Mouse (Mus musculus) CH12.LX (cell line): ENCODE results near the gene Hspa1a. TPM values are rescaled to one million over a fixed set of nuclear protein-coding genes. Genes with fewer than 3 reads are reported as not detected.
"Not testable (repeated sequence)": the region's sequence is repeated elsewhere in the genome, so short reads cannot be mapped to it uniquely, and the experiment has no call there.

Experiments used
- DNase-seq: peaks from one replicate; pipeline ENCODE4 v3.0.0-alpha.2; 2013; ENCODE audit errors: extremely low read depth
- H3K27ac ChIP-seq: 2 replicates; pipeline ENCODE4 v1.5.1; 2012; ENCODE audit warnings: low read depth, mild to moderate bottlenecking, control low read depth, moderate library complexity; ENCODE audit not compliant: insufficient read depth
- H3K27me3 ChIP-seq: replicated peaks from 2 replicates; pipeline ENCODE3; 2012; ENCODE audit warnings: inconsistent platforms
- H3K36me3 ChIP-seq, 2 experiments: replicated peaks in 1 of 2; 2 replicates each; pipeline versions ENCODE3 to v1.6.1; 2012; ENCODE audit warnings: inconsistent platforms in 1 of 2, low read length in 1 of 2, mild to moderate bottlenecking in 1 of 2, mixed read lengths in 1 of 2, moderate library complexity in 1 of 2; ENCODE audit not compliant: control insufficient read depth in 1 of 2, insufficient read depth in 1 of 2
- H3K4me1 ChIP-seq, 2 experiments: 2 replicates each; pipeline ENCODE4 v1.6.1; 2012; ENCODE audit warnings: inconsistent platforms in 1 of 2, moderate library complexity in 1 of 2; ENCODE audit not compliant: insufficient read depth in 2 of 2, control insufficient read depth in 1 of 2
- H3K4me2 ChIP-seq: 2 replicates; pipeline ENCODE4 v1.6.1; 2012; ENCODE audit warnings: low read depth, mild to moderate bottlenecking, control low read depth; ENCODE audit not compliant: poor library complexity, insufficient read depth, severe bottlenecking
- H3K4me3 ChIP-seq, 3 experiments: fragments of 150-350 bp in 1 of 3; sonication (generic) in 1 of 3; replicated peaks in 1 of 3; 2 replicates each; pipeline versions ENCODE3 to v1.5.1; 2011 to 2012; ENCODE audit warnings: low read depth in 2 of 3, low read length in 2 of 3, mild to moderate bottlenecking in 2 of 3, moderate library complexity in 2 of 3, control low read depth in 1 of 3, improper control_type of control experiment in 1 of 3, inconsistent platforms in 1 of 3, mixed read lengths in 1 of 3; ENCODE audit not compliant: poor library complexity in 1 of 3
- H3K79me2 ChIP-seq: replicated peaks from 2 replicates; pipeline ENCODE4 v1.6.1; 2012; ENCODE audit warnings: mild to moderate bottlenecking, moderate library complexity; ENCODE audit not compliant: control insufficient read depth, poor library complexity, insufficient read depth, severe bottlenecking; ENCODE audit errors: extremely low read depth
- H3K9ac ChIP-seq: 2 replicates; pipeline ENCODE4 v1.6.1; 2012; ENCODE audit warnings: low read depth, mild to moderate bottlenecking, control low read depth, moderate library complexity; ENCODE audit not compliant: insufficient read depth
- H3K9me3 ChIP-seq: replicated peaks from 2 replicates; pipeline ENCODE3; 2012; ENCODE audit warnings: low read length, inconsistent platforms, mixed read lengths
- CHD2 ChIP-seq: IDR thresholded peaks from 2 replicates; pipeline ENCODE4 v1.6.1; 2011; ENCODE audit warnings: low read length, improper control_type of control experiment
- CTCF ChIP-seq, 2 experiments: IDR thresholded peaks in 1 of 2; conservative IDR thresholded peaks in 1 of 2; 2 replicates each; pipeline ENCODE4 v1.5.1; 2011 to 2012; ENCODE audit warnings: low read depth in 2 of 2, low read length in 2 of 2, improper control_type of control experiment in 1 of 2, inconsistent platforms in 1 of 2, mild to moderate bottlenecking in 1 of 2, moderate library complexity in 1 of 2
- EP300 ChIP-seq: IDR thresholded peaks from 2 replicates; pipeline ENCODE4 v1.6.1; 2011; ENCODE audit warnings: low read length, improper control_type of control experiment
- IRF4 ChIP-seq: IDR thresholded peaks from 2 replicates; pipeline ENCODE4 v1.6.1; 2014; ENCODE audit warnings: low read depth, mild to moderate bottlenecking, inconsistent platforms, low read length, improper control_type of control experiment
- JUND ChIP-seq: conservative IDR thresholded peaks from 2 replicates; pipeline ENCODE4 v1.6.1; 2011; ENCODE audit warnings: low read depth, low read length, improper control_type of control experiment
- MAFK ChIP-seq: IDR thresholded peaks from 2 replicates; pipeline ENCODE4 v1.6.1; 2011; ENCODE audit warnings: low read length, improper control_type of control experiment; ENCODE audit not compliant: insufficient replicate concordance
- MEF2A ChIP-seq: IDR thresholded peaks from 2 replicates; pipeline ENCODE4 v1.6.1; 2014; ENCODE audit warnings: low read depth, mild to moderate bottlenecking, inconsistent platforms, low read length, improper control_type of control experiment, borderline replicate concordance
- NRF1 ChIP-seq: IDR thresholded peaks from 2 replicates; pipeline ENCODE4 v1.6.1; 2014; ENCODE audit warnings: low read depth, mild to moderate bottlenecking, inconsistent platforms, low read length, improper control_type of control experiment, moderate library complexity
- PAX5 ChIP-seq: IDR thresholded peaks from 2 replicates; pipeline ENCODE4 v1.6.1; 2012; ENCODE audit warnings: low read length, inconsistent platforms, mixed read lengths
- RAD21 ChIP-seq: IDR thresholded peaks from 2 replicates; pipeline ENCODE4 v1.6.1; 2011; ENCODE audit warnings: low read depth, mild to moderate bottlenecking, low read length, improper control_type of control experiment, moderate library complexity
- SIN3A ChIP-seq: IDR thresholded peaks from 2 replicates; pipeline ENCODE4 v1.6.1; 2012; ENCODE audit warnings: low read length, improper control_type of control experiment, inconsistent platforms
- SMC3 ChIP-seq: IDR thresholded peaks from 2 replicates; pipeline ENCODE4 v1.6.1; 2011; ENCODE audit warnings: low read depth, low read length, improper control_type of control experiment
- TCF12 ChIP-seq: IDR thresholded peaks from 2 replicates; pipeline ENCODE4 v1.6.1; 2014; ENCODE audit warnings: low read depth, mild to moderate bottlenecking, inconsistent platforms, low read length, improper control_type of control experiment
- USF1 ChIP-seq: IDR thresholded peaks from 2 replicates; pipeline ENCODE4 v1.6.1; 2014; ENCODE audit warnings: low read depth, mild to moderate bottlenecking, inconsistent platforms, low read length, improper control_type of control experiment
- USF2 ChIP-seq: conservative IDR thresholded peaks from 2 replicates; pipeline ENCODE4 v1.6.1; 2011; ENCODE audit warnings: low read depth, low read length, improper control_type of control experiment
- ZKSCAN1 ChIP-seq: IDR thresholded peaks from 2 replicates; pipeline ENCODE4 v1.6.1; 2012; ENCODE audit warnings: low read depth, inconsistent platforms, low read length, improper control_type of control experiment, borderline replicate concordance
- ZMIZ1 ChIP-seq: IDR thresholded peaks from 2 replicates; pipeline ENCODE4 v1.6.1; 2012; ENCODE audit warnings: low read depth, mild to moderate bottlenecking, inconsistent platforms, low read length, improper control_type of control experiment
- ZNF384 ChIP-seq: IDR thresholded peaks from 2 replicates; pipeline ENCODE4 v1.6.1; 2012; ENCODE audit warnings: low read depth, low read length, improper control_type of control experiment, inconsistent platforms
- dilution Hi-C: fragments of 300-500 bp; cut with MboI; formaldehyde crosslinking; loops from 2 replicates; pipeline ENCODE4 v1.14.3; 2020; ENCODE audit warnings: low sequenced_read_pairs; ENCODE audit not compliant: extremely low pct_unique_long_range_greater_than_20kb, extremely low pct_ligation_motif_present
- in situ Hi-C: fragments of 300-500 bp; cut with MboI; formaldehyde crosslinking; loops from 3 replicates; pipeline ENCODE4 v1.14.3; 2019; ENCODE audit warnings: low sequenced_read_pairs, low pct_ligation_motif_present, low pct_unique_long_range_greater_than_20kb, mixed read lengths
- polyA plus RNA-seq: library from polyadenylated mRNA; unstranded; fragments of >175 nt; gene quantifications from 2 replicates; pipeline ENCODE4 v1.2.1, GENCODE M21; 2012; ENCODE audit warnings: low read depth; ENCODE audit not compliant: insufficient read length
- total RNA-seq, 2 experiments: library from RNA; depleted of rRNA; stranded (reverse); fragments of 300-350 nt in 1 of 2; fragments of >200 nt in 1 of 2; gene quantifications; 2 replicates each; pipeline ENCODE4 v1.2.3; 2012 to 2014

Hspa1a gene
- total and polyA plus RNA-seq, 3 experiments, result not detected

GRCm38 (mm10) chr17:34957966-34958365 lies 14.0 kb downstream of the Hspa1a start:
- H3K4me2 ChIP-seq, H3K36me3 ChIP-seq, H3K79me2 ChIP-seq, H3K9ac ChIP-seq, H3K27ac ChIP-seq, H3K27me3 ChIP-seq, H3K9me3 ChIP-seq, in situ Hi-C loops, dilution Hi-C loops, DNase-seq, H3K4me3 ChIP-seq: not testable (repeated sequence)
- peaks cover 0 to 36% of the 10 kb centered on the region in 2 experiments; a peak in 2 of 4 replicates for H3K4me1 ChIP-seq

- H3K79me2 ChIP-seq, H3K27ac ChIP-seq, H3K9ac ChIP-seq, H3K4me3 ChIP-seq, H3K9me3 ChIP-seq, H3K27me3 ChIP-seq, in situ Hi-C loops, H3K4me2 ChIP-seq, H3K36me3 ChIP-seq, dilution Hi-C loops, DNase-seq: not testable (repeated sequence)
- peaks cover 0 to 30% of the 10 kb centered on the region in 2 experiments; a peak in 2 of 4 replicates for H3K4me1 ChIP-seq
Measured at GRCm38 (mm10) chr17:34957291-34957690, 14.7 kb downstream of the Hspa1a start.

- no peak overlapping the region for H3K4me2 ChIP-seq
- dilution Hi-C loops, result no loop called here
- H3K4me1 ChIP-seq, result peaks cover 0 to 22% of the 10 kb centered on the region in 2 experiments; a peak in 2 of 4 replicates
- H3K79me2 ChIP-seq, result peaks cover 8% of the 10 kb centered on the region
- H3K36me3 ChIP-seq, result peaks cover 0 to 6% of the 10 kb centered on the region in 2 experiments
- no peak overlapping the region for H3K4me3 ChIP-seq
- TF ChIP-seq ZMIZ1 (no peak), JUND (no peak), TCF12 (no peak), ZKSCAN1 (no peak), NRF1 (no peak), MEF2A (no peak), SMC3 (peak; percentile 59), CHD2 (no peak), RAD21 (peak; percentile 74), CTCF (conservative IDR thresholded peaks at IDR 0.05 in 1 of 2, IDR thresholded peaks at IDR 0.05 in 1 of 2; ENCODE audit: low read depth in 2 of 2, low read length in 2 of 2) (peak in 1 of 2 experiments; percentile 67; a peak in 2 of 4 replicates), USF1 (no peak), PAX5 (no peak), EP300 (no peak), MAFK (no peak), USF2 (no peak), SIN3A (no peak), ZNF384 (peak; percentile 57; the same call in 1 of the 2 replicates), IRF4 (no peak)
- peak; percentile 10 for DNase-seq
- H3K9me3 ChIP-seq, result peaks cover 2% of the 10 kb centered on the region
- in situ Hi-C loops, result no loop called here
- H3K9ac ChIP-seq, result no peak overlapping the region
- no peak overlapping the region for H3K27ac ChIP-seq
- no peaks in the 10 kb centered on the region for H3K27me3 ChIP-seq
Measured at GRCm38 (mm10) chr17:34956340-34956739, 15.6 kb downstream of the Hspa1a start.
